Mouse (Mus musculus): ENCODE data around the gene Rnf212b. TPM values are rescaled to one million over a fixed set of nuclear protein-coding genes. Genes with fewer than 3 reads are reported as not detected.
"Not testable (repeated sequence)": the region's sequence is repeated elsewhere in the genome, so short reads cannot be mapped to it uniquely, and the experiment has no call there.

The Rnf212b gene
- not detected for total RNA-seq (2022)

DNA sequence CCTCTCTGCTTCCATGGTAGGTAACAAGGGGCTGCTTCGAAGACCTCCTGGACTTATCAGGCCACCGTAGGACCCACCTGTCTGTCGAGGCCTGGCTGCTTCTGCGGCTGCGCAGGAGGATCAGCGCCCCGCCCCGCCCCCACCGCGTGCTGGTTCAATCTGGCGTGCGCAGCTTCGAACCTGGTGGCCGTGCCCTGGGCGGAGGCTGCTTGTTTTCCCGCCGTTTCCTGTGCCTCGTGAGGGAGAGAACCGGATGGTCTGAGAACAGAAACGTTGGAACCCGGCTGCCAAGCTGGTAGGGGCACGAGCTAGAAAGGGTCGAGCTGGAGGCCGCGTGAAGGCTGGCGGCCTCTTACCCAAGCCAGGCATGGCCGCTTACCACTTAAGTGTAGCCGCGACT is at the start of gene Rnf212b:
Gene Rnf212b (plus strand): TSS at position 151 of the 400 bp plus-strand sequence.
- no peak for DNase-seq (ENCODE audit: low spot score in 2 of 2)

DNA sequence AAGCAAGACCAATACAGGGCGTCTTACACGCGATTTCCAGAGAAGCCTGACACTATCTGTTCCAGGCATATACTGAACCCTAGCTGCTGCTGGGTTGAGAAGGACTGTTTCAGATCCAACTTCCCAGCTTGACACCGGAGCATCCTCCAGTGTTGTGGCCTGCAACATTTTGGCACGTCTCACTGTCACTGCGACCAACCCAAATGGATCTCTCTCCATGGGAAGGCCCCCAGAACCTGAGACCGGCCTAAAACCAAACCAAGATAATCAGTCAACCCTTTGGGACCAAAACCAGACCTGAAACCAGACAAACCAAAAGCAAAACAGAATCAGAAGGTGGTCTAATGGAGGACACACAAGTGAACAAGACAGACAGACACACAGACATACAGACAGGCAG is 47.0 kb upstream of the Rnf212b start:
- DNase-seq (ENCODE audit: low spot score in 2 of 2) = not testable (repeated sequence)

DNA sequence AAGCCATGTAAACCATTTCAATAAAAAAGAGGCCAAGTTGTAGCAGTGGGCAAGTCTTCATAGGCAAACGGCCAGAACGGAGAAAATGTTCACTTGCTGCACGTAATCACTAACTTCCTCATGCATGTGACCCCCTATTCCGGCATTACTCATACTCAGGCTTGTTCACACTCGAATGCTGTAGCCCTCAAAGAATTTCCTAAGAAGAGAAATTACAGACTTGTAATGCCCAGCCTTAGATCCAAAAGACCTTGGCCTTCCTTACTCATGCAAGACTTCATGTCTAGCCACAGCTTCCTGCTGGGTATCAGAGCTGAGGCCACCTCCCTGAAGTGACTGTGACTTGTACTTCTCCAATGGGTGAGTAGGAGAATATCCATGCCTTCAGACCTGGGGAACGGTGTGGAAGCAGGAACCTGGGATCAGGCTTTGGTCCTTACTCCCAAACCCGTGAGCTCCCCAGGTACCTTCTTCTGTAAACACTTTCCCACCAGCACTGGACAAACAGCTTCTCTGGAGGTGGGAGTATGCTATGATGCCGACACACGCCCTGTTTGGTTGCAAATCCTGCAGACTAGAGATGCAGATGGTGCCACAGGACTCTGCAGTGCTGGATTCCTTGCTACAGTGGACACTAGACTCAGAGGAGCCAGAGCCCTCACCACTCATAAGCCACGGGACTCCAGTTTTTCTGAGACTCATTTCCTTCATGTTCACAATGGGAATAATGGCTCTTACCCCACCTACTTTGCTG is 45.5 kb upstream of the Rnf212b start:
- DNase-seq (ENCODE audit: low spot score in 2 of 2) = no peak

DNA sequence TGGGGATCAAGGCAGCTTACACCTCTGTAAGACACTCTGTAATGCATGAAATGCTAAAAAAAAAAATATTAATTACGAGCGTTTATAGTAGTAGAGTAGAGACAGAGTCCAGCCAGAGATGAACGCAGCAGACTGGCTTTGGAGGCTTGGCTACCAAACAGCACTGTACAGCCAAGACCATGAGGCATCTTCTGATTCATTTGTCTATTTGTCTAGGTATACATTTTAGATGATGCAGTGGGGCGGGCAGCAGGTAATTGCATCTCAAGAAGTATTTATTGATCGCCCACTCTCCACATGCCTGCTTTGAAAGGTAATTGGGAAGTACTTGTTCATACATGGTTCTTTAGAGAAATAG is 44.9 kb upstream of the Rnf212b start:
- DNase-seq (ENCODE audit: low spot score in 2 of 2) = no peak

DNA sequence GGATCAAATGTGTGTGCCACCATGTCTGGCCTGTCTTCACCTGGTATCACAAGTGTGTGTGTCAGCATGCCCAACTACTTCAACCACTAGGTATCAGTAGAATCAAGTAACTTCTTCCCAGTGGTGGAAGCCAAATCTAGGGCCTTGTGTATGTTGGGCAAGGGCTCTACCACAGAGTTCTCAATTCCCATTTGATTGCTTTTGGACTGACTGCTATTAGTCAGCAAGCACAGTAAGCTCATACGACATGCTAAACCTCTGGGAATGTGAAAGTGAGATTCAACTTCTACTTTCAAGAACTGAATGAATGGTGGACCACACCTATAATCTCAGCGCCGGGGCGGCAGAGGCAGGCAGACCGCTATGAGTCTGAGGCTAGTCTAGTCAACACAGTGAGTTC is 43.6 kb upstream of the Rnf212b start:
- DNase-seq (ENCODE audit: low spot score in 2 of 2) = no peak

DNA sequence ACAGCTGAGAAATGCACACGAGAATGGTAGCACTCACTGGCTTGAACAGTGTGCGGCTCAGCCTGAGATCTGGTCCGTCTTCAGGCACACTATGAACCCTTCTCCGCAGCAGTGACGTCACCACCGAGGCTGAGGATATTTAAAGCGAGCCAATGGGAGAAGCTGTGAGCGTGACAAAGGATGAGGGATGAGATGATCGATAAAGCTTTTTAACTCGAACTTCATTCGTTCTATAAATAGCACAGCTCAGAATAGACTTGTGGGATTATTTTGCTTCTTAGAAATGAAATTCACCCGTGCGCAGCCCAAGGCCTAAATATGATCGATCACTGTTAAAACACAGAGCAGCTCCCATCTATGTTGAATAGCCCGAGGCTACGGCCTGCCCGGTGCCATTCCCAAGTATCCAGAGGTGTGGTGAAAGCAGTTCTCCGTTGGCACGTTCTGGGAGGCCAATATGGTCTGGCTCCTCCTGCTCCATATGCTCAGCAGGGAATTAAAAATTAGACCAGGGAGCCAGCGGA is 41.5 kb upstream of the Rnf212b start:
- peak in 1 of 2 experiments; percentile 77 for DNase-seq (ENCODE audit: low spot score in 2 of 2)

DNA sequence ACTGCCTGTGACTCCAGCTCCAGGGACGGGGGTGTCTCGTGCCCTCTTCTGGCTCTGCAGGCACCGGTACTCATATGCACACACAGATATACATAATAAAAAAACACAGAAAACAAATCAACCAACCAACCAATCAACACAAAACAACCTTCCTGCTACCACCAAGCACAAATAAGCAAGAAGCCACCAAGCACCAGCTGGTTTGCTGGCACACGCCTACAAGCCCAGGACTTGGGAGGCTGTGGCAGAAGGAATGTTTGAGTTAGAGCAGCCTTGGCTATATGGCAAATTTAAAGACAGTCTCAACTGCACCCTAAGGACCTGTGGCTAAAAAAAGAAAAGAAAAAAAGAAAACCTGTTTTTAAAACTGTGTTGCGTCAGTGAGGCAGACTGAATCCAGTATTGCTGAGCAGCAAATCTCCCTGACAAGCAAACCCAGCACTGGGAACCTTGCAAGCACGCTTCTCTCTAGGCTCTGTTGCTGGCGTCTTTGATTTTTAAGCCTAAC is 38.4 kb upstream of the Rnf212b start:
- DNase-seq (ENCODE audit: low spot score in 2 of 2) = peak in 1 of 2 experiments; percentile 43

DNA sequence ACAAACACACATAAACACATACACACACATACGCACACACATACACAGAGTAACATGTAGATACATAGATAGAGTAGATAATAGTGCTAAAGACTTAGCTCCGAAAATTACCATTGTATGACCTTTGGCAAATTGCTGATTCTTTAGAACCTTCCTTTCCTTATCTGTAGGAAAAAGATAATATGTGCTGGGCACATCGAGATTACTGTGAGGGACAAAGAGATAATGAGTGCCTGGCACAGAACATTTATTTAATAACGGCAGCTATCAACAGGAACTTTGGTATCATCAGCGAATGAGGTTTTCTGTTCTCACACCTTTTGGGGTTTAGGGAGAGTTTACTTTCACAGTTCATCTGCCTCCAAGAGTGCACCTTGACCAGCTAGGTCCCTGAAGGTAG is 37.2 kb upstream of the Rnf212b start:
- no peak for DNase-seq (ENCODE audit: low spot score in 2 of 2)

DNA sequence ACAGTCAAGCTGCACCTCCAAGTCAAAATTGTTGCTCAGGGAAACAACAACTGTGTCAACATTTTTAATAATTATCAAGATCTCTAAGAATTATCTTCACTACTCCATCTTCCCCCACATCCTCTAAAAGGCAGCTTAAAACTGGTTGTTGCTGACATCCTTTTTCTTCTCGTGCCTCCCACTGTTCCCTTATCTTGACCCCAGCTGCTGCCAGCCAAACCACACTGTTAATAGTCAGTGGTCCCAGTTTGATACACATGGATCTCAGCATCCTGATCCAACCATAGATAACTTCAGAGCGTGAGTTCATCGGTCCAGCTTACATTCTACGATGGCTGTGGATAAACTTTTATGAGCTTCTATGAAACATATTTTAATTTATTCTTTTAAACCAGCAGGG is 36.0 kb upstream of the Rnf212b start:
- DNase-seq (ENCODE audit: low spot score in 2 of 2) = no peak

DNA sequence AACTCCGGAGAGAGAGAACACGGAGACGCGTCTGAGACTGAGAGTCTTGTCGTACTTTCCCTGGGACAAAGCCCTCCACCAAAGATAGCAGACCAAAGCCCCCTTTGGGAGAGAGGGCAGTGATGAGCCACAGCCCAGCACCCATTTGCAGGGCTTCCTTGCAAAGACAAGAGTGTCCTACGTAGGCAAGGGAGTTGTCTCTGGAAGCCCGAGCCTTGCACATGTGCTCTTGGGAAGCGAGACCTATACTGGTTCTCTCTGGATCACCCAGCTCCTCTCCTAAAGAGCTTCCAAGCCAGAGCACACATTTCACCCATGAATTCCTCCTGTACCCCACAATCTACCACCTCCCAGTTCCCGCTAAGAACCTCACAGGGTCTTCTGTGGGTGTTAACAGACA is 33.9 kb upstream of the Rnf212b start:
- no peak for DNase-seq (ENCODE audit: low spot score in 2 of 2)

DNA sequence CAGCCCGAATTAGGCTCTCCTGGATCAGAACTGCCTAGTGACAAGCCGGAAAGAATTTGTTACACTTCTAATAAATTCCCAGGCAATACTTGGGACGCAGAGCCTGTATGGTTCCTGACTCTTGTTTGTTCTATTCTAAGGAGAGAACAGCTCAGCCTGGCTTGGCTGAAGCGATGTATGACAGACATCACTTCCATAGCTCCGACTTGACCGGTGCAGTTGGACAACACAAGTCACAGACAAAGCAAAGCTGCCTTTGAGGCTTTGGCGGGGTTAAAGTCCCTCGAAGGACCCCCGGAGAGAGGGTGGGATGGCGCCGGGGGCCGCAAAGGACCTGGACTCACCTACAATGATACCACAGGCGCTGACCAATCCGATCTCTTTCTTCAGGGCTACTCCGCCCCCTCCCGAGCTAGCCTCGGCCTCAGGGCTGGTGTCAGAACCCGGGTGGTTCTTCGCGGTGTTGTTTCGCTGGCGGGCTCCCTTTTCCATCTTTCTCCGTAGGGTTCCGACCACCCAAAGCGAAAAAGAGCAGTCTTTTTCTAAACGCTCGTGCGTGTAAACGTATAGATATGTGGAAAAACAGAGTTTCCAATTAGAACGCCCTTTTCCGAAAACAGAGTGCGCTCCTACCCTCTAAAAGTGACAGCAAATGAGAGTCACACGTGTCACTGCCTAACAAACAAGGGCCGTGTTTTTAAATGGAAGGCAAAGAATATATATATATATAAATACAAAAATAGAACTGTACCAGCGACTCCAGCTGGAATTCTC is 32.9 kb upstream of the Rnf212b start:
- DNase-seq (ENCODE audit: low spot score in 2 of 2) = peak; percentile 56 to 60

DNA sequence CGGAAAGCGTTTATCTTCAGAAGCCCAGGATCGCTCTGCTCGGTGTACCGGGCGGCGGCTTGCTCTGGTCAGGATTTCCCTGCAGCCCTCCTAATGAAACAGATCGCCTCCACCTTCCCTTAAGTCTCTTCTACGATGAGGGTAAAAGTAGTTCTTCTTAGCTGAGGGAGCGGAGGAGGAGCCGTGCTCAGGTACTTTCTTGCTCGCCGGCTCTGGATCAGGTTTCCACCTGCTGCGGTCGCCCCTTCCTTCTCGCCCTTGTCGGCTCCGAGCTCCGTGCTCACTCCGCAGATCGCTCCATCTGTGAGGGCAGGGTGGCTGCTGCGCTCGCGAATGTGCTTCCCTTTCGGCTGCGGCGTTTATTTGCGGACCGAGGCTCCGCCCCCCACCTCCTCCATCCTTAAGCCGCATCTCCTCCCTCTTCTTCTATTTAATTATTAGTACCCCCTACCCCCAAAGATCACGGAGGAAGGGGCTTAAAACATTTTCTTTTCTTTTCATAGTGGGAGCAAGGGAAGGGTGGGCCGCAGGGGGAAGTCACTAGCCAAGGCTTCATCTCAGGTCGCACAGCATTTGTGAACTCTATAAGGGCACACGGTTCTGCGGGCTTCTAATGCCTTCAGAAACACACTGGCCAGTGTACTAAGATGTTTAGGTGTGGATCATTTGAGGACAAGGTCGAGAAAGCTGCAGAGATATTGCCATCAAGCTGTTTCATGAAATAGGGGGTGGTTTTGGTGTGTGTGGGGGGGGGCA is 32.2 kb upstream of the Rnf212b start, which contains the start of gene Slc7a8:
Gene Slc7a8 (minus strand): TSS at position 337 of the 756 bp plus-strand sequence.
- DNase-seq (ENCODE audit: low spot score in 2 of 2) = peak; percentile 54 to 73

DNA sequence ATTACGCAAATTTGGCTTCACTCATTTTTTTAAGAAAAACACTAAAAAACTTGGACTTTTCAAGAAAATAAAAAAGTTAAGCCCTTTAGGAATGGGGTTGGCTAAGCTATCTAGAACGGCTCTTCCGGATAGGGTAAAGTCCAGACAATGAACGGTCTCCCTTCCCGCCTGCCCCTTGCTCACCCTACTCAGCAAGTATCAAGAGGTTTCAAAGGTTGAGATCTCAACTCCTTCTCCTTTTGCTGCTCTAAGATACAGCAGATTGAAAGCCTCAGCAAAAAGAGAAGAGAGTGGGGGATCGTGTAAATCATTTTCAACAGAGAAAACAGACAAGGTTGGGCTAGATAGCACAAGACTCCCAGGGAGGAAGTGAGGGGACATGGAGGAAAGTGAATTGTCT is 31.0 kb upstream of the Rnf212b start:
- no peak for DNase-seq (ENCODE audit: low spot score in 2 of 2)

DNA sequence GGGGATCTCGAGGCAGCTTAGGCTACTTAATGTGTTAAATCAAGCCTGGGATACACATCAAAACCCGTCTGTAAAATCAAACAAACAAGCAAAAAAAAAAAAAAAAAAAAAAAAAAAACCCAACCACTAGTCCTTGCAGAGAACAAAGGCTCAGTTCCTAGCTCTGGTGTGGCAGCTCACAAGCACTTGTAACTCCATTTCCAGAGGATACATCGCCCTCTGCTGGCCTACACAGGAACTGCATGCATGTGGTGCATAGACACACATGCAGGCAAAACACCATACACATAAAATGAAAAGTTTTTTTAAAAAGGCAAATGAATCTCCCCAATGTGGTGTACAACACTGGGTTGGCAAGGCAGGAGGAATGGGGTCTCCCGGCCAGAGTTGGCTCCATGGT is 28.0 kb upstream of the Rnf212b start:
- peak in 1 of 2 experiments; percentile 50 for DNase-seq (ENCODE audit: low spot score in 2 of 2)

DNA sequence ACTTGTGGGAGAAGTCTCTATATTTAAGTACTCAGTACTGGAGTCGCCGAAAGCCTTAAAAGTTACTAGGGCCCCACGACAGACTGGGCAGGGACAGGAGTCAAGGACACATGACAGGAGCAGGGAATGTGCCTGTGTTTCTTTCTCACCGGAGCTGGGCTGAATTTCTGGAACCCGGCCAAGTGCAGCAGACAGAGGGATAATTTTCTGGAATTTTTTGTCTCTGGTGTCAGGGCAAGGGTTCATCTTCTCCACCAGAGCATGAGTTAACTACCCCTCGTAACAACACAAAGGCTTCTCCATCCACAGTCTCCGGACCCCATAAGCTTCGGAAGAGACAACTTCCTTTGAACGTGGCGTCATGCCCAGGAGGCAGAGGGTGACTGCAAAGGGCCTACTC is 27.5 kb upstream of the Rnf212b start:
- no peak for DNase-seq (ENCODE audit: low spot score in 2 of 2)

DNA sequence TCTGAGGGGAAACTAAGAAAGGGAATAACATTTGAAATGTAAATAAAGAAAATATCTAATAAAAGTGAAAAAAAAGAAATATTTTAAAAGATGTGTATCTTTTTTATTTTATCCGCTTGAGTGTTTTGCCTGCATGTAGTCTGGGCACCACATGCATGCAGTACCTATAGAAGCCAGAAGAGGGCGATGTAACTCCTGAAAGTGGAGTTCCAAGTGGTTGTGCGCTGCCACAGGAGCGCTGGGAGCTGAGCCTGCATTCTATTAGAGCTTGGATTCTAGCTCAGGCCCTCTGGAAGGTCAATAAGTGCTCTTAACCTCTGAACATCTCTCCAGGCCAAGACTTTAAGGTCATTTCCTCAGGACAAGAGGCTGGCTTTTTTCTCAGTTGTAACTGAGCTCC is 26.7 kb upstream of the Rnf212b start:
- DNase-seq (ENCODE audit: low spot score in 2 of 2) = no peak

DNA sequence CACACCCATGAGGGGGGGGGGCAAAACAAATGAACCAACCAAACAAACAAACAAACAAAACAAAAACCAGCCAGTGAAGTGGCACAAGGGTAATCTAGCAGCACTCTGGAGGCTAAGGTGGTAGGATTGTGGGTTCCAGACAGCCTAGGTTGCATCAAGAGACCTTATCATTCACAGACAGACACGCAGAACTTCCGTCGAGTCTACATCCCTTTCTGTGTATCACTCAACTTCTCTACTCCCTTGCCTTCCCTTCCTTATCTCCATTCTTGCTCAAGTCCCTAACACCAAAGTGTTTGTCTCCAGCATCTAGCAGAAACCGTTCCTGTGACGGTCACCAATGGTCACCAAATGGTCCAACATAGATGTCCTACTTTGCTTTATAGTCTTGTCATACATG is 25.7 kb upstream of the Rnf212b start:
- DNase-seq (ENCODE audit: low spot score in 2 of 2) = no peak

DNA sequence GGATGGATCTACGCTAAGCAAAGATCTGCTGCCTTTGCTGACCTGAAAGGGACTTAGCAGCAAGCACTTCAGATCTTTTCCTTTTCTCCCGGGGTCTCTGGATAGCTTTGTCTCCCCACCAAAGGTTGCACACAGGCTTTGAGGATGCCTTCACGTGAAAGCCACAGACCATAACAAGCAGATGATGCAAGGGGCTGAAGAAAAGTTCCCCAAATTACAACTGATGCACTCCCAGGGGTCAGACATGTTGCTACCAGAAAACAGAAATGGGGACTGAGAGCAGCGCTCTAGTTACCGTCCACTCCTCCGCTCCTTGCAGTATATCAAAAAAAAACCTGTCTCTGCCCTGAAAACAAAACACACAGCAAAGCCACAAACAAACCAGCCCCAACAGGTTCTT is 21.8 kb upstream of the Rnf212b start:
- DNase-seq (ENCODE audit: low spot score in 2 of 2) = no peak

DNA sequence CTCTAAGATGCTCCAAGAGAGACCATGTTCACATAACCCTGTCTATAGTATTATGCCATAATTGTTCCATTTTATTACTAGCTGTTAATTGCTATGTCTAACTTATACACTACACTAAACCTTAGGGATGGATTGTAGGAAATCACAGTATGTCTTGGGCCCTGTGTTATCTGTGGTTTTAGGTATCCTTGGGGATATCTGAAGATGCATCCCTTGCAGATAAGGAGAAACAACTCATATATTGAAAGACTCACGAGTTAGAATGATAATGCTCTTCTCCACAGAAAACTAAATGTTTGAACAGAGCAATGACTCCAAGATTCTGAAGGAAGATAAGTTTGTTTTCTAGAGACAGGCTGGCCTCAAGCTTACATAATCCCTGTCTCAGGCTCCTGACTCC is 20.6 kb upstream of the Rnf212b start:
- DNase-seq (ENCODE audit: low spot score in 2 of 2) = no peak

DNA sequence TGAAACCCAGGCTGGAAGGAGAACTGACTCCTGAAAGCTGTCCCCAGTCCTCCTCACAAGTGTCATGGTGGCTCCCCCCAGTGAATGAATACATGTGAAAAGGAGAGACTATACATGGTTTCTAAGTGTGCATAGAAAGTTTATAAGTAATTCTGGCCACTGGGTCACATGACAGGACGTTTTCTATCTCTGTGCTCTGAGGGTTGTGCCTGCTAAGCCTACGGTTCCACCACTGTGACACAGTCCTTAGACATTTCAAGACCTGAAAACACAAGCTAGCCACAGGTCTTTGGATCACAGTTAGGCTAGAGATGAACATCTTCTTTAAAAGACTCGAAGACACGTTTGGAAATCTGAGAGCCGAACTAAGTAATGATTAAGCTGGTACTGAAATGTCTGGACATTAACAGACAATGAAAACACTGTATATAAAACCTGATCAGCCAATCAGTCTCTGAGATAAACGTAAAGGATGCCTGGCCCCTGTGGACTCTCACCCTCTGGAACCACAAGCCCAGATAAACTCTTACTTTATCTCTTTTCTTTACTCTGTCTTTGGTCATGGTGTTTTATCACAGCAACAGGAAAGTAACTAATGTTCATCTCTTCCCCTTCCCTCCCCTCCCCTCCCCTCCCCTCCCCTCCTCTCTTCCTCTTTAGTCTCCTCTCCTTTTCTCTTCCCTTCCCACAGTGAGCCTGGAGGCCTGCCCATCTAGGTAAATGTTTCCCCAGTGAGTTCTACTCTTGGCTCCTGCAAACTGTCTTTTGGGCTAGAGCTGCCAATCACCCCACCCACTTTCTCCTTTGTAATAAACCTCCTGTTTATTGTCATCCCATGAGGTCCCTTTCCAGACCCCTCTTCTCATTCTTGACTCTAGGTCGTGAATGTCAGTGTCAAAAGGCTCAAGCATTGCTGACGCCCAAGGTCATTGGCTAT is 19.8 kb upstream of the Rnf212b start:
- no peak for DNase-seq (ENCODE audit: low spot score in 2 of 2)

DNA sequence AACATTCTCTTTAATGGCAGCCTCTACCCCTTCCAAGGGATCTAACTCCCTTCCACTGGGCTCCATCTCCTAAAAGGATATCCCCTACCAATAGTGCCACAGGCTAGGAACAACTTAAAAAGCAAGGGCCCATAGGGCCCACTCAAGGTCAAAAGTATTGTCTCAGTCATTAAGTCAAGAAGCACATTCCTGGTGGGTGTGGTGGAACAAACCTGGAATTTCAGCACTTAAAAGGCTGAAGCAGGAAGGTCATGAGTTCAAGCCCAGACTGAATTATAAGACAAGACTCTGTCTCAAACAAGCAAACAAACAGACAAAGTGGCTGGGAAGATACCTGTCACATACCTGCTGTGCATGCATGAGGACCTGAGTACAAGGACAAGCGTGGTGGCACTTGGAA is 18.0 kb upstream of the Rnf212b start:
- DNase-seq (ENCODE audit: low spot score in 2 of 2) = no peak
